Comparison of ENCODE assay signal across 1 mouse cellular context in genomic region chr17:86444578-86445419, GRCm38 (mm10).
TF ChIP-seq lines count a peak whose summit lies in the region.

No protein-coding gene starts in this region.

TF ChIP-seq in CH12.LX, 34 proteins besides CTCF, POLR2A, EP300 and RAD21 (continued from another document):
- TF ChIP-seq ETS1 (conservative IDR thresholded peaks at IDR 0.05; ENCODE audit: low read depth, low read length), result peak; percentile 62
- TF ChIP-seq ZC3H11A (IDR thresholded peaks at IDR 0.05; ENCODE audit: low read depth, low read length), result peak; percentile 71
- TF ChIP-seq MYC (IDR thresholded peaks at IDR 0.05; ENCODE audit: low read depth, low read length), result peak; percentile 55
- TF ChIP-seq JUN (IDR thresholded peaks at IDR 0.05; ENCODE audit: insufficient read depth, low read depth, low read length), result no peak
- TF ChIP-seq HCFC1 (IDR thresholded peaks at IDR 0.05; ENCODE audit: low read depth, low read length), result peak; percentile 63
